Mouse (Mus musculus): ENCODE data around the gene Nol10. TPM values are rescaled to one million over a fixed set of nuclear protein-coding genes. Genes with fewer than 3 reads are reported as not detected.

Nol10 gene
- polyA plus RNA-seq, 1 experiment, result 6.3 TPM

GRCm38 (mm10) chr12:17430578-17430977, 82.3 kb downstream of the Nol10 start:
- Histone ChIP-seq H3K4me1 (replicated peaks; ENCODE audit: control insufficient read depth, insufficient read depth, low read length) (no peaks in the 10 kb centered on the region; the same call in 1 of the 2 replicates), H3K27ac (ENCODE audit: control insufficient read depth, insufficient read depth, low read length) (no peak overlapping the region), H3K36me3 (ENCODE audit: control insufficient read depth, insufficient read depth, low read length) (no peaks in the 10 kb centered on the region; the same call in 1 of the 2 replicates), H3K4me3 (ENCODE audit: control insufficient read depth, insufficient read depth, low read length) (no peak overlapping the region), H3K27me3 (ENCODE audit: control insufficient read depth, insufficient read depth, low read length) (no peaks in the 10 kb centered on the region)
- DNase-seq, result no peak
- TF ChIP-seq POLR2A (IDR thresholded peaks at IDR 0.05; ENCODE audit: control insufficient read depth, extremely low read depth, insufficient read depth, low read length, poor library complexity) (no peak), CTCF (IDR thresholded peaks at IDR 0.05; ENCODE audit: borderline replicate concordance, control insufficient read depth, extremely low read depth, insufficient read depth, low read length, poor library complexity) (no peak)
- WGBS, result 30% methylated on average over 2 of the region's 2 CpGs

DNA sequence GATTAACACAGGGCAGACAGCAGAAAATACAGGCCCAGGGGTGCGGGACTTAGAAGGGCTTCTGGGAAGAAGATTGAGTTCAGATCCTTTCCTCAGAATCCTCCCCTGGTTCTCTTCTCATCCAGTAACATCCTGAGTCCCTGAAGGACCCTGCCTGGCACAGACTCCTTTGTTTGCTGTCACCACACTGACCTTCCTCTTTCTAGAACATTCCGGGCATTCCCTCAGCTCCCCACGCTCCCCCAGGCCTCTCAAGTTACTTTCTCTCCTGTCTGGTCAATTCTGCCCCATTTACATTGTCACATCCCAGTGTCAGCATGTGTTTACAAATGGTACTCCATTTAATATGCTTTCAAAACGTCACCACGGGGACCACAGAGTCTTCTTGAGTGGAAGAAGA, 82.9 kb downstream of the Nol10 start:
- DNase-seq, result no peak
- H3K4me1 ChIP-seq (replicated peaks; ENCODE audit: control insufficient read depth, insufficient read depth, low read length), result no peaks in the 10 kb centered on the region; the same call in 1 of the 2 replicates
- H3K36me3 ChIP-seq (ENCODE audit: control insufficient read depth, insufficient read depth, low read length), result no peaks in the 10 kb centered on the region; the same call in 1 of the 2 replicates
- no peak overlapping the region for H3K4me3 ChIP-seq (ENCODE audit: control insufficient read depth, insufficient read depth, low read length)
- 91% methylated on average over 5 of the region's 5 CpGs for WGBS
- no peak overlapping the region for H3K27ac ChIP-seq (ENCODE audit: control insufficient read depth, insufficient read depth, low read length)
- no peak for TF ChIP-seq CTCF (IDR thresholded peaks at IDR 0.05; ENCODE audit: borderline replicate concordance, control insufficient read depth, extremely low read depth, insufficient read depth, low read length, poor library complexity)
- TF ChIP-seq POLR2A (IDR thresholded peaks at IDR 0.05; ENCODE audit: control insufficient read depth, extremely low read depth, insufficient read depth, low read length, poor library complexity), result no peak
- no peaks in the 10 kb centered on the region for H3K27me3 ChIP-seq (ENCODE audit: control insufficient read depth, insufficient read depth, low read length)

- no peak overlapping the region for H3K4me3 ChIP-seq (ENCODE audit: control insufficient read depth, insufficient read depth, low read length)
- no peaks in the 10 kb centered on the region for H3K27me3 ChIP-seq (ENCODE audit: control insufficient read depth, insufficient read depth, low read length)
- DNase-seq, result no peak
- H3K27ac ChIP-seq (ENCODE audit: control insufficient read depth, insufficient read depth, low read length), result no peak overlapping the region
- H3K36me3 ChIP-seq (ENCODE audit: control insufficient read depth, insufficient read depth, low read length), result no peaks in the 10 kb centered on the region; the same call in 1 of the 2 replicates
- no peak for TF ChIP-seq POLR2A (IDR thresholded peaks at IDR 0.05; ENCODE audit: control insufficient read depth, extremely low read depth, insufficient read depth, low read length, poor library complexity)
- no peak for TF ChIP-seq CTCF (IDR thresholded peaks at IDR 0.05; ENCODE audit: borderline replicate concordance, control insufficient read depth, extremely low read depth, insufficient read depth, low read length, poor library complexity)
- no peaks in the 10 kb centered on the region; the same call in 1 of the 2 replicates for H3K4me1 ChIP-seq (replicated peaks; ENCODE audit: control insufficient read depth, insufficient read depth, low read length)
- 33% methylated on average over 4 of the region's 4 CpGs for whole genome bisulfite sequencing
These were observed 83.6 kb downstream of the Nol10 start for GRCm38 (mm10) chr12:17431812-17432332.

DNA sequence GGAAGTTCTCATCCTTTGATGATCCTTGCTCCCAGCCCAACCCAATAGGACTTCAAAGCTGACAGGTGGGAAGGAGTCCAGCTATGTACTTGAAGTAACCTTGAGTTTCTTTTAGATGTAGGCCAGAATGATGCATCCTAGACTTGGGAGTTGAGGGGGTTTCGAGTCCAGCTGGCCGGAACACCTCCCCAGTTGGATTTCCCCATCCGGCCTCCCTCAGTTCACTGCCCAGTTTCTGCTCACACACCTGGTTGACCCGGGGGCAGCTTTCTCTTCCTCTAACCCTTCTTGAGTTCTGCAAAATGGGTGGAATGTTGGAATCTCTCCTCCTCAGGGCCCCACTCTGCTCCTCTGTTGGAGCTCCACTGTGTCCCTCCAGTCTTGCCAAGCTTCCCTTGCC, 85.5 kb downstream of the Nol10 start:
- WGBS, result 96% methylated on average over 4 of the region's 4 CpGs
- Histone ChIP-seq H3K27me3 (ENCODE audit: control insufficient read depth, insufficient read depth, low read length) (no peaks in the 10 kb centered on the region), H3K27ac (ENCODE audit: control insufficient read depth, insufficient read depth, low read length) (no peak overlapping the region), H3K36me3 (ENCODE audit: control insufficient read depth, insufficient read depth, low read length) (no peaks in the 10 kb centered on the region), H3K4me3 (ENCODE audit: control insufficient read depth, insufficient read depth, low read length) (no peak overlapping the region), H3K4me1 (replicated peaks; ENCODE audit: control insufficient read depth, insufficient read depth, low read length) (no peaks in the 10 kb centered on the region; the same call in 1 of the 2 replicates)
- TF ChIP-seq POLR2A (IDR thresholded peaks at IDR 0.05; ENCODE audit: control insufficient read depth, extremely low read depth, insufficient read depth, low read length, poor library complexity), result no peak
- no peak for TF ChIP-seq CTCF (IDR thresholded peaks at IDR 0.05; ENCODE audit: borderline replicate concordance, control insufficient read depth, extremely low read depth, insufficient read depth, low read length, poor library complexity)
- DNase-seq, result no peak

GRCm38 (mm10) chr12:17436471-17436870, 88.2 kb downstream of the Nol10 start:
- 94% methylated on average over 2 of the region's 2 CpGs for WGBS
- DNase-seq, result no peak

DNA sequence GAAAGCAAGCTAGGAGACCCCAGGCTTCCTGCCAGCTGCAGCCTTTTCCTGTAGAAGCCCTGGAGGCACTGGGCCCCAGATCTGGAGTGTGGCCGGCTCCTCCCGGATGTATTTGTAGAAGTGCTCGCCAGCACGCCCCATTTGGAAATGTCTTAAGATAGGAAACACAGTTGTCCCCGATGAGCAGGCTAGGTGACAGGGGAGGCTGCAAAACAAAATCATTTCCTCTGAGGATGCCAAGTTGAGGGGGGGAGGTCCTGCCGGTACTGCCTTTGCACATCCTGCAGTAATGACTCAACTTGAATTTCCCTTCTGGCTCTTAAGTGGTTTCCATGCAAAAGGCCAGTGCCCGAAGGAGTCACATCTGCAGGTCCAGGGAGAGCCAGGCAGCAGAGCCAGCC, 92.0 kb downstream of the Nol10 start:
- Histone ChIP-seq H3K4me3 (ENCODE audit: control insufficient read depth, insufficient read depth, low read length) (no peak overlapping the region), H3K27ac (ENCODE audit: control insufficient read depth, insufficient read depth, low read length) (no peak overlapping the region), H3K27me3 (ENCODE audit: control insufficient read depth, insufficient read depth, low read length) (no peaks in the 10 kb centered on the region), H3K4me1 (replicated peaks; ENCODE audit: control insufficient read depth, insufficient read depth, low read length) (no peaks in the 10 kb centered on the region), H3K36me3 (ENCODE audit: control insufficient read depth, insufficient read depth, low read length) (no peaks in the 10 kb centered on the region)
- TF ChIP-seq CTCF (IDR thresholded peaks at IDR 0.05; ENCODE audit: borderline replicate concordance, control insufficient read depth, extremely low read depth, insufficient read depth, low read length, poor library complexity) (no peak), POLR2A (IDR thresholded peaks at IDR 0.05; ENCODE audit: control insufficient read depth, extremely low read depth, insufficient read depth, low read length, poor library complexity) (no peak)
- WGBS, result 38% methylated on average over 7 of the region's 7 CpGs
- no peak for DNase-seq

More at GRCm38 (mm10) chr12:17436471-17436870, 88.2 kb downstream of the Nol10 start:
- Histone ChIP-seq H3K4me1 (replicated peaks; ENCODE audit: control insufficient read depth, insufficient read depth, low read length) (no peaks in the 10 kb centered on the region), H3K4me3 (ENCODE audit: control insufficient read depth, insufficient read depth, low read length) (no peak overlapping the region), H3K27ac (ENCODE audit: control insufficient read depth, insufficient read depth, low read length) (no peak overlapping the region), H3K36me3 (ENCODE audit: control insufficient read depth, insufficient read depth, low read length) (no peaks in the 10 kb centered on the region), H3K27me3 (ENCODE audit: control insufficient read depth, insufficient read depth, low read length) (no peaks in the 10 kb centered on the region)
- TF ChIP-seq CTCF (IDR thresholded peaks at IDR 0.05; ENCODE audit: borderline replicate concordance, control insufficient read depth, extremely low read depth, insufficient read depth, low read length, poor library complexity) (no peak), POLR2A (IDR thresholded peaks at IDR 0.05; ENCODE audit: control insufficient read depth, extremely low read depth, insufficient read depth, low read length, poor library complexity) (no peak)

DNA sequence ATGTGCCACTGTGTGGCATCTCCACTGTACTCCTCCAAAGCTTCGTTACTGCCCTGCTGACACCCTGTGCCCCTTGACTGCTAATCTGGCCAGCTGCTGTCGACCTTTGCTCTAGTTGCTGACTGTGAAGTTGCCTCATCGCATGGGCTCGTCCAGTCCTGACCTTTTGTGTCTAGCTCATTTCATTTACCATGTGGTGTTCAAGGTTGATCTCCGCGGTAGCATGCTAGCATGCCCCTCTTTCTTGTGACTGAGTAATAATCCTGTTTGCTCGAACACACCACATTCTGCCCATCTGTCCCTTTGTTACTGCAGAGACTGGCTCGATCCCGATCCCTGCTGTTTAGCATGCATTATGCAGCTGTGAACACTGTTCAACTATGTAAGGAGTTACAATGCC, 93.2 kb downstream of the Nol10 start:
- no peak overlapping the region for H3K4me3 ChIP-seq (ENCODE audit: control insufficient read depth, insufficient read depth, low read length)
- DNase-seq, result no peak
- H3K36me3 ChIP-seq (ENCODE audit: control insufficient read depth, insufficient read depth, low read length), result no peaks in the 10 kb centered on the region
- TF ChIP-seq CTCF (IDR thresholded peaks at IDR 0.05; ENCODE audit: borderline replicate concordance, control insufficient read depth, extremely low read depth, insufficient read depth, low read length, poor library complexity), result no peak
- TF ChIP-seq POLR2A (IDR thresholded peaks at IDR 0.05; ENCODE audit: control insufficient read depth, extremely low read depth, insufficient read depth, low read length, poor library complexity), result no peak
- H3K4me1 ChIP-seq (replicated peaks; ENCODE audit: control insufficient read depth, insufficient read depth, low read length), result no peaks in the 10 kb centered on the region
- WGBS, result 98% methylated on average over 9 of the region's 9 CpGs
- H3K27ac ChIP-seq (ENCODE audit: control insufficient read depth, insufficient read depth, low read length), result no peak overlapping the region
- H3K27me3 ChIP-seq (ENCODE audit: control insufficient read depth, insufficient read depth, low read length), result no peaks in the 10 kb centered on the region
